Mouse (Mus musculus) heart, postnatal 0 days (tissue): ENCODE results near the gene Nckap5. TPM values are rescaled to one million over a fixed set of nuclear protein-coding genes. Genes with fewer than 3 reads are reported as not detected.

Source experiments
- ATAC-seq: fragments of 200-750 bp; cut with Nextera tagmentation; 2 replicates; pipeline ENCODE4 v1.8.0; 2017; ENCODE audit warnings: low read depth, moderate number of reproducible peaks, moderate library complexity; ENCODE audit not compliant: insufficient read depth
- DNase-seq: peaks from one replicate; pipeline ENCODE4 v3.0.0-alpha.2; 2016; ENCODE audit warnings: low spot score
- H3K27ac ChIP-seq: fragments of 300-500 bp; sonication (generic); 2 replicates; pipeline ENCODE4 v1.5.1; 2014; ENCODE audit warnings: low read depth, mild to moderate bottlenecking
- H3K27me3 ChIP-seq: fragments of 300-500 bp; sonication (generic); 2 replicates; pipeline ENCODE4 v1.6.1; 2014; ENCODE audit warnings: low read length, mixed read lengths; ENCODE audit not compliant: control insufficient read depth, insufficient read depth
- H3K36me3 ChIP-seq: fragments of 300-500 bp; sonication (generic); replicated peaks from 2 replicates; pipeline ENCODE4 v1.6.1; 2014; ENCODE audit warnings: low read length, mixed read lengths; ENCODE audit not compliant: control insufficient read depth, insufficient read depth
- H3K4me1 ChIP-seq: fragments of 300-500 bp; sonication (generic); 2 replicates; pipeline ENCODE4 v1.6.1; 2014; ENCODE audit warnings: antibody characterized with exemption; ENCODE audit not compliant: control insufficient read depth, insufficient read depth
- H3K4me2 ChIP-seq: fragments of 300-500 bp; sonication (generic); 2 replicates; pipeline ENCODE4 v1.6.1; 2014; ENCODE audit warnings: low read depth, mild to moderate bottlenecking, low read length, moderate library complexity
- H3K4me3 ChIP-seq: fragments of 300-500 bp; sonication (generic); 2 replicates; pipeline ENCODE4 v1.5.1; 2014; ENCODE audit warnings: low read depth, low read length
- H3K9ac ChIP-seq: fragments of 300-500 bp; sonication (generic); replicated peaks from 2 replicates; pipeline ENCODE4 v1.6.1; 2014; ENCODE audit warnings: low read depth, low read length, mixed read lengths
- H3K9me3 ChIP-seq: fragments of 300-500 bp; sonication (generic); replicated peaks from 2 replicates; pipeline ENCODE4 v1.6.1; 2016; ENCODE audit warnings: low read length; ENCODE audit not compliant: control insufficient read depth
- CTCF ChIP-seq: IDR thresholded peaks from 2 replicates; pipeline ENCODE4 v1.5.1; 2016; ENCODE audit warnings: antibody characterized with exemption, control low read depth, low read depth
- EP300 ChIP-seq: IDR thresholded peaks from 2 replicates; pipeline ENCODE4 v1.6.1; 2016; ENCODE audit warnings: antibody characterized with exemption, low read depth
- WGBS: fragments of 180-500 bp; shearing (Covaris S2); extraction: QIAGEN DNeasy Blood & Tissue Kit; methylation state at CpG from one replicate; pipeline ENCODE4 v1.1.7; 2014; 5-methylcytosine and 5-hydroxymethylcytosine counted together
- polyA plus RNA-seq: library from polyadenylated mRNA; unstranded; fragments of >200 nt; fragmentation: Nextera tagmentation; extraction: Ambion mirVana; gene quantifications from 2 replicates; pipeline ENCODE4 v1.2.1, GENCODE M21; 2015
- total RNA-seq: library from RNA; depleted of rRNA; stranded (reverse); fragments of >200 nt; gene quantifications from 2 replicates; pipeline ENCODE4 v1.2.3, GENCODE M21; 2014; ENCODE audit warnings: low replicate concordance

The Nckap5 gene
- total and polyA plus RNA-seq, 2 experiments from 2014 or later = 4.6 to 14.5 TPM

DNA sequence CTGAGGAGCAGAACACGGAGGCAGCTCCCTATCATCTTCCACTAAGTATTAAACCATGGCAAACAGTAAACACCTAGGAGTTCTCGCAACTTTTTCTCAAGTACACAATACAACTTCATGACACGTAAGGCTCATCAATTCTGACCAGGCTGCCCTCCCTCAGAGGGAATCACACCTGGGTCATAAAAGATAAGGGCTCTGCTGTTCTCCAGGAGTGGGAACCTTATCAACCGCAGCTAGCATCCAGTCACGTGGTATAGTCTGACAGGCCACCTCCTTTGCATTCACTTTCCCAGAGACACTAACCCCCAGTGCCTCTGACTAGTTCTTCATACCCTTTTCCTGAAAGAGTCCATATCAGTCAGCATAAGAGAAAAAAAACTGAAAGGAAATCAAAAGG, 179.8 kb downstream of the Nckap5 start:
- H3K4me1 ChIP-seq = peaks cover 3% of the 10 kb centered on the region; the same call in 1 of the 2 replicates
- H3K36me3 ChIP-seq = no peaks in the 10 kb centered on the region
- H3K27me3 ChIP-seq = no peaks in the 10 kb centered on the region
- no peak overlapping the region for H3K27ac ChIP-seq
- no peaks in the 10 kb centered on the region for H3K9me3 ChIP-seq
- no peak for TF ChIP-seq EP300
- TF ChIP-seq CTCF = no peak
- ATAC-seq = no peak
- H3K9ac ChIP-seq = no peak overlapping the region
- WGBS = 27% methylated on average over 5 of the region's 5 CpGs
- H3K4me2 ChIP-seq = no peak overlapping the region
- no peak overlapping the region for H3K4me3 ChIP-seq
- DNase-seq = no peak

DNA sequence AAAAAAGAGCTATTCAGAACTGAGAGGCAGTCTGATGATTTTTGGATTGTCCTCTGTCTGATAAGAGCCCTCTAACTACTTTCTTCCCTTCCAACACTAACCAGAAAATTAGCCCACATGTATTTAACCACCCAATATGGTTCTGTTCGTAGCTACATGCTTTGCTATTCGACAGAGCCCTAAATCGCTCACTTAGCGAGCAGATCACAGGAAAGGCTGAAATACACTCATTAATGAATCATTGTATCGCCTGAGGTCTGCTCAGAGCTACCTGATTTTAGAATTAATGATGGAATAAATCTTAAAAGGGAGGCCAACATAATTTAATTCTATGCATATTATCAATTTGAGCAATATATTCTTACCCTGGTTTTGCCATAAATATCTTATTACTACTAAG, 187.8 kb downstream of the Nckap5 start:
- WGBS = 90% methylated on average over 5 of the region's 5 CpGs
- TF ChIP-seq EP300 (no peak), CTCF (no peak)
- H3K27me3 ChIP-seq = no peaks in the 10 kb centered on the region

DNA sequence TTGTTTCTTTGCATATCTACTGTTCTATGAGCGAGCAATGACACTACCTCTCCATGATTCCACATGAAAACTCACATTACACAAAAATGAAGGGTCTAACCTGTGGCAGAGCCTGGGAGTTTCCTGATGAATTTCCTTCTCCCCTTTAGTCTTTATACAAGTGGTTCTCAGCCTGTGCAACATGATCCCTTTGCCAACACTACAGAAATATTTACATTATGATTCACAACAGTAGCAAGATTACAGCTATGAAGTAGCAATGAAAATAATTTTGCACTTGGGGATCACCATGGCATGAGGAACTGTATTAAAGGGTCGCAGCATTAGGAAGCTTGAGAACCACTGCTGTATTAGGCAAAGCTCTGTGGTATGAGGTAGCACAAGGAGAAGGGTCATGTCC, 191.1 kb downstream of the Nckap5 start:
- Histone ChIP-seq H3K4me2 (no peak overlapping the region), H3K27me3 (no peaks in the 10 kb centered on the region), H3K9me3 (no peaks in the 10 kb centered on the region), H3K36me3 (no peaks in the 10 kb centered on the region), H3K4me1 (no peaks in the 10 kb centered on the region), H3K27ac (no peak overlapping the region), H3K4me3 (no peak overlapping the region), H3K9ac (no peak overlapping the region)
- no peak for TF ChIP-seq CTCF
- no peak for TF ChIP-seq EP300
- ATAC-seq (no peak), DNase-seq (no peak)
- 79% methylated on average over 2 of the region's 2 CpGs for WGBS

More for the DNA sequence above, 187.8 kb downstream of the Nckap5 start:
- H3K27ac ChIP-seq = no peak overlapping the region
- no peaks in the 10 kb centered on the region for H3K36me3 ChIP-seq
- H3K4me1 ChIP-seq = no peaks in the 10 kb centered on the region
- no peak overlapping the region for H3K4me2 ChIP-seq
- ATAC-seq (no peak), DNase-seq (no peak)
- H3K9me3 ChIP-seq = no peaks in the 10 kb centered on the region
- no peak overlapping the region for H3K4me3 ChIP-seq
- no peak overlapping the region for H3K9ac ChIP-seq

DNA sequence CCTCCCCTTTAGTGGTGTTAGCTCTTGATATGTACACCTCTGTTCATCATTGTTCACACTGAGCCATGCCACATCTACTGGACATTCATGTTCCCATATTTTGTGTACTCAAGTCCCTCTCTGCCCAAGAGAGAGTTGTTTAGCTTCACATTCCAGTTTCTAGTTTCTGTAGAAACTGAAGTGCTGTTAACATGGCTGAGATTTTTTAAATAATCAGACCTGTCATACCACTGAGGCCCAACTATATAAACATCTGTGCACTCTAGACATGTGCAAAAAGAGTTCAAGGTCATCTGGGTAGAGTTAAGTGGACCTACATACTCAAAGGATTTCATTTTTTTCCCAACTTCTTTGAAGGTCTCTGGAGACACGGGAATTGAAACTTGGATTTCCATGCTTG, 193.1 kb downstream of the Nckap5 start:
- no peaks in the 10 kb centered on the region for H3K4me1 ChIP-seq
- no peaks in the 10 kb centered on the region for H3K36me3 ChIP-seq
- ATAC-seq (no peak), DNase-seq (no peak)
- H3K4me2 ChIP-seq = no peak overlapping the region
- H3K9me3 ChIP-seq = no peaks in the 10 kb centered on the region
- TF ChIP-seq EP300 = no peak
- no peak for TF ChIP-seq CTCF
- H3K4me3 ChIP-seq = no peak overlapping the region
- H3K9ac ChIP-seq = no peak overlapping the region
- H3K27ac ChIP-seq = no peak overlapping the region
- WGBS = 79% methylated on average over 1 of the region's 1 CpGs
- no peaks in the 10 kb centered on the region for H3K27me3 ChIP-seq

DNA sequence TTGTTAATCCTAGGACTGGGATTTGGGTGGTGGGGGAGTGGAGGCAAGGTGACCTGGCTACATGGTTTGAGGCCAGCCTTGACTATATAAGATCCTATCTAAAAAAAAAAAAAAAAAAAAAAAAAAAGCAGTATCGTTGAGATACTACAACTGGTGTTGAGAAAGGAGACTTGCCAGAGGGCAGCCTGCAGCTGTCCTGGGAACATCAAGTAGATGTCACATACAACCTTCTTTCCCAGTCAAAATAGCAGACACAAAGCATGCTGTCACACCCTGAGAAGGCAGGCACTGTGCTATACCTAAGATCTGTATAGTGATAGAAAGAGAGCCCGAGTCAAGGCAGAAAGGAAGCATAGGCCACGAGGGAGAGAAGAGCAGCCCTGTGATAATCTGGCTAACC, 204.4 kb downstream of the Nckap5 start:
- no peaks in the 10 kb centered on the region for H3K36me3 ChIP-seq
- ATAC-seq = no peak
- no peak overlapping the region for H3K9ac ChIP-seq
- no peak overlapping the region for H3K27ac ChIP-seq
- H3K9me3 ChIP-seq = no peaks in the 10 kb centered on the region
- H3K4me3 ChIP-seq = no peak overlapping the region
- TF ChIP-seq EP300 (no peak), CTCF (no peak)
- no peaks in the 10 kb centered on the region for H3K27me3 ChIP-seq
- no peaks in the 10 kb centered on the region for H3K4me1 ChIP-seq
- no peak for DNase-seq
- H3K4me2 ChIP-seq = no peak overlapping the region
- 71% methylated on average over 3 of the region's 3 CpGs for WGBS

DNA sequence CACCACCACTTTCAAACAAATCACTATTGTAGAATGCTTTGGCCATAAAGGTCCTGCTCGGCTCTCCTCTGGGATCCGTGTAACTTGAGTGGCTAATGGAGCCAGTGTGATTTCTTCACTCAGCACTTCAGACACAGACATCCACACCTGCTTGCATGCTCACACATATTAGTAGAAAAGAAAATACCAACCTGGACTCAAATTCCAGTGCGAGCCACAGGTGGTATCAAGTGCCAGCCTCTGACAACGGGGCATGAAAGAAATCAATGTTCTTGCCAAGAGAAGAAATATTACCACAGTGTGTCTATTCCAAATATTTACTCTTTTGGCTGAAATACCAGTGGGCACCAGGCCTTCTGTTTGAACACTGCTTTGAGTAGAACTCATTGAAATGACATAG, 208.6 kb downstream of the Nckap5 start:
- Histone ChIP-seq H3K27me3 (no peaks in the 10 kb centered on the region), H3K9me3 (no peaks in the 10 kb centered on the region), H3K27ac (no peak overlapping the region), H3K9ac (no peak overlapping the region), H3K4me3 (no peak overlapping the region), H3K36me3 (no peaks in the 10 kb centered on the region), H3K4me2 (no peak overlapping the region), H3K4me1 (0 out of 2 replicates have a peak, but pooled peaks cover 6% of the 10 kb centered on the region)
- TF ChIP-seq CTCF = no peak
- no peak for TF ChIP-seq EP300
- no peak for DNase-seq
- no peak for ATAC-seq
- 87% methylated on average over 4 of the region's 4 CpGs for WGBS
